Mouse (Mus musculus) heart, postnatal 0 days (tissue): Measurements from ENCODE around the gene Prkag2. TPM values are rescaled to one million over a fixed set of nuclear protein-coding genes. Genes with fewer than 3 reads are reported as not detected.
A peak's percentile ranks its signal among the peaks of the same experiment; 100 is the strongest.

ENCODE experiments used
- ATAC-seq: fragments of 200-750 bp; cut with Nextera tagmentation; 2 replicates; pipeline ENCODE4 v1.8.0; 2017; ENCODE audit warnings: low read depth, moderate number of reproducible peaks, moderate library complexity; ENCODE audit not compliant: insufficient read depth
- DNase-seq: peaks from one replicate; pipeline ENCODE4 v3.0.0-alpha.2; 2016; ENCODE audit warnings: low spot score
- H3K27ac ChIP-seq: fragments of 300-500 bp; sonication (generic); 2 replicates; pipeline ENCODE4 v1.5.1; 2014; ENCODE audit warnings: low read depth, mild to moderate bottlenecking
- H3K27me3 ChIP-seq: fragments of 300-500 bp; sonication (generic); 2 replicates; pipeline ENCODE4 v1.6.1; 2014; ENCODE audit warnings: low read length, mixed read lengths; ENCODE audit not compliant: control insufficient read depth, insufficient read depth
- H3K36me3 ChIP-seq: fragments of 300-500 bp; sonication (generic); replicated peaks from 2 replicates; pipeline ENCODE4 v1.6.1; 2014; ENCODE audit warnings: low read length, mixed read lengths; ENCODE audit not compliant: control insufficient read depth, insufficient read depth
- H3K4me1 ChIP-seq: fragments of 300-500 bp; sonication (generic); 2 replicates; pipeline ENCODE4 v1.6.1; 2014; ENCODE audit warnings: antibody characterized with exemption; ENCODE audit not compliant: control insufficient read depth, insufficient read depth
- H3K4me2 ChIP-seq: fragments of 300-500 bp; sonication (generic); 2 replicates; pipeline ENCODE4 v1.6.1; 2014; ENCODE audit warnings: low read depth, mild to moderate bottlenecking, low read length, moderate library complexity
- H3K4me3 ChIP-seq: fragments of 300-500 bp; sonication (generic); 2 replicates; pipeline ENCODE4 v1.5.1; 2014; ENCODE audit warnings: low read depth, low read length
- H3K9ac ChIP-seq: fragments of 300-500 bp; sonication (generic); replicated peaks from 2 replicates; pipeline ENCODE4 v1.6.1; 2014; ENCODE audit warnings: low read depth, low read length, mixed read lengths
- H3K9me3 ChIP-seq: fragments of 300-500 bp; sonication (generic); replicated peaks from 2 replicates; pipeline ENCODE4 v1.6.1; 2016; ENCODE audit warnings: low read length; ENCODE audit not compliant: control insufficient read depth
- CTCF ChIP-seq: IDR thresholded peaks from 2 replicates; pipeline ENCODE4 v1.5.1; 2016; ENCODE audit warnings: antibody characterized with exemption, control low read depth, low read depth
- EP300 ChIP-seq: IDR thresholded peaks from 2 replicates; pipeline ENCODE4 v1.6.1; 2016; ENCODE audit warnings: antibody characterized with exemption, low read depth
- WGBS: fragments of 180-500 bp; shearing (Covaris S2); extraction: QIAGEN DNeasy Blood & Tissue Kit; methylation state at CpG from one replicate; pipeline ENCODE4 v1.1.7; 2014; 5-methylcytosine and 5-hydroxymethylcytosine counted together
- polyA plus RNA-seq: library from polyadenylated mRNA; unstranded; fragments of >200 nt; fragmentation: Nextera tagmentation; extraction: Ambion mirVana; gene quantifications from 2 replicates; pipeline ENCODE4 v1.2.1, GENCODE M21; 2015
- total RNA-seq: library from RNA; depleted of rRNA; stranded (reverse); fragments of >200 nt; gene quantifications from 2 replicates; pipeline ENCODE4 v1.2.3, GENCODE M21; 2014; ENCODE audit warnings: low replicate concordance

Prkag2 gene
- total and polyA plus RNA-seq, 2 experiments from 2014 or later = 62.9 to 121 TPM

DNA sequence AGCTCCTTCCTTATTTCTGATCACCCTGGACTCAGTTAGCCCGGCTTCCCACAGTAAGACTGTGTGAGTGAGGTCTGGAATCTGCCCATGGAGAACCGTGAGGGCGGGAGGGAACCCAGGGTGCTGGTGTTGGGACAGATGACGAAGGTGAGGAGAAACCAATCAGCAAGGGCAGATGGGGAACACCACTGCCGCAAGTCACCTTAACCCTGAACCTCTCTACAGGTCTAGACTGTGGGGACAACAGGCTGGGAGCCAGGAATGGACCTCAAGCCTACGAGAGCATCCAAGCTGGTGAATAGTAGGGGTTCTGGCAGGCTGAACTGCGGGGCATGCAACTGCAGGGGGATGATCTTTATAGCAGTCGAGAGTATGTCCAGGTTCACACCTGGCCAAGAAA is 196.0 kb downstream of the Prkag2 start:
- H3K9me3 ChIP-seq = no peaks in the 10 kb centered on the region
- no peak overlapping the region for H3K9ac ChIP-seq
- TF ChIP-seq CTCF = no peak
- no peak for TF ChIP-seq EP300
- DNase-seq = no peak
- H3K36me3 ChIP-seq = peaks cover 10% of the 10 kb centered on the region
- no peak overlapping the region for H3K4me3 ChIP-seq
- no peak overlapping the region for H3K4me2 ChIP-seq
- H3K27ac ChIP-seq = no peak overlapping the region
- WGBS = 83% methylated on average over 8 of the region's 8 CpGs
- no peak for ATAC-seq
- no peaks in the 10 kb centered on the region for H3K27me3 ChIP-seq
- H3K4me1 ChIP-seq = peaks cover 11% of the 10 kb centered on the region

GRCm38 (mm10) chr5:24904001-24904400 is 196.4 kb downstream of the Prkag2 start:
- no peak for DNase-seq
- 78% methylated on average over 4 of the region's 4 CpGs for WGBS
- no peak overlapping the region for H3K27ac ChIP-seq
- no peak for ATAC-seq
- peaks cover 11% of the 10 kb centered on the region for H3K4me1 ChIP-seq
- H3K4me3 ChIP-seq = no peak overlapping the region
- H3K9ac ChIP-seq = no peak overlapping the region
- TF ChIP-seq CTCF (no peak), EP300 (no peak)
- no peak overlapping the region for H3K4me2 ChIP-seq
- H3K27me3 ChIP-seq = no peaks in the 10 kb centered on the region
- H3K9me3 ChIP-seq = no peaks in the 10 kb centered on the region
- peaks cover 10% of the 10 kb centered on the region for H3K36me3 ChIP-seq

GRCm38 (mm10) chr5:24902835-24903234 is 197.6 kb downstream of the Prkag2 start:
- 28% methylated on average over 4 of the region's 4 CpGs for WGBS
- Histone ChIP-seq H3K36me3 (peaks cover 10% of the 10 kb centered on the region), H3K4me1 (peaks cover 11% of the 10 kb centered on the region), H3K27me3 (no peaks in the 10 kb centered on the region), H3K4me3 (no peak overlapping the region), H3K9me3 (no peaks in the 10 kb centered on the region), H3K4me2 (no peak overlapping the region), H3K27ac (no peak overlapping the region), H3K9ac (no peak overlapping the region)
- ATAC-seq (no peak; the same call in 1 of the 2 replicates), DNase-seq (peak; percentile 55)
- TF ChIP-seq EP300 = no peak
- TF ChIP-seq CTCF = peak; percentile 72

DNA sequence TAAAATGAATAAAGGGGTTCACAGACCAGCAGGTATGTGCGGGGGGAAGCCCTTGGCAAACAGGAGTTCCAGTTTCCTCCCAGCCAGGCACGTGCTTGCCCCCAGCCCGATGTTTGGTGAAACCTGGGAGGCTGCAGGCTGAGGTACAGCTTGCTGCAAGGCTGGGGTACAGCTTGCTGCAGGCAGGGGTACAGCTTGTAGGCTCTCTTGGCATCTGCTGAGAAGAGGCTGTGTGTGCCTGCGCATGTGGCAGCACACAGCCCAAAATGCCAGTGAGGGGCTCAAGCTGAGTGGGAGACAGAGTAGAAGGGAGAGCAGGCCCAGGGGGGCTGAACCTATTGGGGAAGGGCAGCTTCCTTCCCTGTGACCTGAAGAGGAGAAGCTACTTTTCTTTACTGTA is 204.8 kb downstream of the Prkag2 start:
- WGBS = 78% methylated on average over 4 of the region's 4 CpGs
- Histone ChIP-seq H3K4me1 (peaks cover 9% of the 10 kb centered on the region; the same call in 1 of the 2 replicates), H3K4me3 (no peak overlapping the region), H3K27ac (no peak overlapping the region), H3K27me3 (no peaks in the 10 kb centered on the region), H3K4me2 (no peak overlapping the region), H3K36me3 (0 out of 2 replicates have a peak, but pooled peaks cover 1% of the 10 kb centered on the region), H3K9ac (0 out of 2 replicates have a peak overlapping the region, but pooled peaks have one; percentile 7), H3K9me3 (no peaks in the 10 kb centered on the region)
- no peak for ATAC-seq
- no peak for TF ChIP-seq CTCF
- no peak for TF ChIP-seq EP300
- DNase-seq = no peak

- no peak for ATAC-seq
- no peak overlapping the region for H3K9ac ChIP-seq
These were observed 205.6 kb downstream of the Prkag2 start for GRCm38 (mm10) chr5:24894814-24895213.

DNA sequence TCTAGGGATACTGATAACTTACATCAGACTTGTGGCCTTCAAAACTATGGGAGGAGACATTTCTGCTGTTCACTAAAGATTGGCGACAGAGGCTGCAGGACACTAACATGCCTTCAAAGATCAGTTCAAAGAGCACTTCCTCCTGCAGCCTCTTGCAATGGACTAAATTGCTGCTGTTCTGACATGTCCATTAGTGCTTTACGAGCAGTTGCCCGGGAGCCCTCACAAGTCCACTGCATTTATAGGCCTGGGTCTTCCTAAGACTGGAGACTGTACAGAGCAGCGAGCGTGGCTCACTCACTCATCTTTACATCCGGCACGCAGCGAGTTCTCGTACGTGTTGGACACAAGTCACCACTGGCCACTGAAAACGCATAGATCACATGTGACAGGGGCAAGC is 208.0 kb downstream of the Prkag2 start:
- Histone ChIP-seq H3K4me3 (no peak overlapping the region), H3K27me3 (no peaks in the 10 kb centered on the region), H3K9ac (no peak overlapping the region), H3K27ac (no peak overlapping the region; the same call in 1 of the 2 replicates), H3K9me3 (no peaks in the 10 kb centered on the region), H3K4me1 (peaks cover 20% of the 10 kb centered on the region), H3K36me3 (peaks cover 17% of the 10 kb centered on the region), H3K4me2 (no peak overlapping the region)
- ATAC-seq = no peak
- DNase-seq = no peak
- no peak for TF ChIP-seq CTCF
- no peak for TF ChIP-seq EP300
- WGBS = 76% methylated on average over 11 of the region's 11 CpGs

More at GRCm38 (mm10) chr5:24894814-24895213, 205.6 kb downstream of the Prkag2 start:
- Histone ChIP-seq H3K9me3 (no peaks in the 10 kb centered on the region), H3K4me2 (no peak overlapping the region), H3K36me3 (no peaks in the 10 kb centered on the region), H3K4me3 (no peak overlapping the region), H3K27me3 (no peaks in the 10 kb centered on the region), H3K27ac (0 out of 2 replicates have a peak overlapping the region, but pooled peaks have one; percentile 18), H3K4me1 (peaks cover 9% of the 10 kb centered on the region; the same call in 1 of the 2 replicates)
- no peak for DNase-seq
- TF ChIP-seq CTCF = no peak
- TF ChIP-seq EP300 = no peak
- 24% methylated on average over 1 of the region's 1 CpGs for WGBS
